Mouse (Mus musculus) liver, adult 2 months (tissue): ENCODE data around the gene Nemp1. TPM values are rescaled to one million over a fixed set of nuclear protein-coding genes. Genes with fewer than 3 reads are reported as not detected.

ENCODE experiments used
- DNase-seq: peaks from one replicate; pipeline ENCODE4 v3.0.0-alpha.2; 2011; ENCODE audit warnings: low read depth, low spot score; ENCODE audit errors: extremely low read depth
- H3K27ac ChIP-seq: fragments of 200-500 bp; replicated peaks from 2 replicates; pipeline ENCODE4 v1.5.1; 2012; ENCODE audit warnings: low read depth, mild to moderate bottlenecking, control low read depth, inconsistent platforms, low read length; ENCODE audit not compliant: insufficient read depth
- H3K27me3 ChIP-seq: fragments of 200-500 bp; 2 replicates; pipeline ENCODE4 v1.6.1; 2012; ENCODE audit warnings: mild to moderate bottlenecking, moderate library complexity, low read length, inconsistent platforms; ENCODE audit not compliant: control insufficient read depth, insufficient read depth
- H3K36me3 ChIP-seq: fragments of 200-500 bp; 2 replicates; pipeline ENCODE4 v1.6.1; 2012; ENCODE audit warnings: low read length, inconsistent platforms; ENCODE audit not compliant: control insufficient read depth, insufficient read depth
- H3K4me1 ChIP-seq: fragments of 200-500 bp; 2 replicates; pipeline ENCODE4 v1.6.1; 2011; ENCODE audit warnings: low read length; ENCODE audit not compliant: control insufficient read depth, insufficient read depth
- H3K4me3 ChIP-seq: fragments of 200-500 bp; 2 replicates; pipeline ENCODE4 v1.5.1; 2011; ENCODE audit warnings: low read depth, mild to moderate bottlenecking, control low read depth, low read length, moderate library complexity; ENCODE audit not compliant: insufficient read depth
- H3K79me2 ChIP-seq: fragments of 200-500 bp; 2 replicates; pipeline ENCODE4 v1.6.1; 2012; ENCODE audit warnings: inconsistent platforms, mild to moderate bottlenecking, low read length, moderate library complexity; ENCODE audit not compliant: control insufficient read depth, insufficient read depth
- H3K9ac ChIP-seq: fragments of 200-500 bp; 2 replicates; pipeline ENCODE4 v1.6.1; 2012; ENCODE audit warnings: low read depth, mild to moderate bottlenecking, control low read depth, inconsistent platforms, low read length
- CTCF ChIP-seq: fragments of 200-500 bp; IDR thresholded peaks from 2 replicates; pipeline ENCODE4 v1.5.1; 2011; ENCODE audit warnings: low read depth, low read length, control low read depth
- POLR2A ChIP-seq: fragments of 200-500 bp; IDR thresholded peaks from 2 replicates; pipeline ENCODE4 v1.6.1; 2011; ENCODE audit warnings: low read length, control low read depth; ENCODE audit not compliant: insufficient read depth; ENCODE audit errors: extremely low read depth
- WGBS: fragments of 180-500 bp; shearing (Covaris S2); methylation state at CpG from one replicate; pipeline ENCODE4 v1.1.7; 2018; 5-methylcytosine and 5-hydroxymethylcytosine counted together
- polyA plus RNA-seq: library from polyadenylated mRNA; depleted of rRNA; stranded (reverse); fragments of >200 nt; gene quantifications from 2 replicates; pipeline ENCODE4 v1.2.3, GENCODE M21; 2012
- total RNA-seq: library from RNA; depleted of rRNA; stranded (reverse); fragments of >200 nt; gene quantifications from 2 replicates; pipeline ENCODE4 v1.2.3, GENCODE M21; 2014

Nemp1 gene
- total and polyA plus RNA-seq, 2 experiments, result 2.0 to 5.5 TPM

GRCm38 (mm10) chr10:127710331-127710730 lies 43.6 kb downstream of the Nemp1 start:
- Histone ChIP-seq H3K27ac (no peak overlapping the region), H3K9ac (no peak overlapping the region), H3K4me1 (no peaks in the 10 kb centered on the region), H3K79me2 (no peaks in the 10 kb centered on the region), H3K4me3 (no peak overlapping the region), H3K27me3 (no peaks in the 10 kb centered on the region), H3K36me3 (no peaks in the 10 kb centered on the region)
- TF ChIP-seq CTCF (no peak), POLR2A (no peak)
- 85% methylated on average over 13 of the region's 13 CpGs for WGBS
- DNase-seq, result no peak

GRCm38 (mm10) chr10:127712736-127713135 lies 46.0 kb downstream of the Nemp1 start:
- 87% methylated on average over 6 of the region's 6 CpGs for WGBS
- H3K36me3 ChIP-seq, result no peaks in the 10 kb centered on the region
- no peaks in the 10 kb centered on the region for H3K79me2 ChIP-seq
- no peak for DNase-seq
- H3K4me3 ChIP-seq, result no peak overlapping the region
- TF ChIP-seq POLR2A (no peak), CTCF (no peak)
- no peak overlapping the region for H3K27ac ChIP-seq
- no peak overlapping the region for H3K9ac ChIP-seq
- no peaks in the 10 kb centered on the region for H3K4me1 ChIP-seq
- H3K27me3 ChIP-seq, result no peaks in the 10 kb centered on the region

- no peak for TF ChIP-seq CTCF
- TF ChIP-seq POLR2A, result no peak
- WGBS, result 62% methylated on average over 20 of the region's 20 CpGs
- Histone ChIP-seq H3K27me3 (0 out of 2 replicates have a peak, but pooled peaks cover 2% of the 10 kb centered on the region), H3K4me1 (no peaks in the 10 kb centered on the region), H3K4me3 (no peak overlapping the region), H3K79me2 (no peaks in the 10 kb centered on the region), H3K9ac (0 out of 2 replicates have a peak overlapping the region, but pooled peaks have one; percentile 9), H3K27ac (no peak overlapping the region), H3K36me3 (no peaks in the 10 kb centered on the region)
- DNase-seq, result no peak
These were observed 55.1 kb downstream of the Nemp1 start for GRCm38 (mm10) chr10:127721671-127722418.

- 88% methylated on average over 3 of the region's 3 CpGs for WGBS
- no peak within 1 kb of the TSS for H3K9ac ChIP-seq
These were observed 57.5 kb downstream of the Nemp1 start, which contains the start of gene Tac2 for GRCm38 (mm10) chr10:127724178-127724577. TSS of gene Tac2 (plus strand) at chr10:127724478.

GRCm38 (mm10) chr10:127725136-127725535 lies 58.4 kb downstream of the Nemp1 start:
- no peaks in the 10 kb centered on the region for H3K4me1 ChIP-seq
- no peak for DNase-seq
- H3K27me3 ChIP-seq, result 0 out of 2 replicates have a peak, but pooled peaks cover 2% of the 10 kb centered on the region
- no peaks in the 10 kb centered on the region for H3K79me2 ChIP-seq
- H3K4me3 ChIP-seq, result no peak overlapping the region
- H3K36me3 ChIP-seq, result no peaks in the 10 kb centered on the region
- H3K9ac ChIP-seq, result no peak overlapping the region
- 86% methylated on average over 4 of the region's 4 CpGs for WGBS
- no peak overlapping the region for H3K27ac ChIP-seq
- TF ChIP-seq CTCF (no peak), POLR2A (no peak)

More at GRCm38 (mm10) chr10:127724178-127724577, 57.5 kb downstream of the Nemp1 start, which contains the start of gene Tac2:
- Histone ChIP-seq H3K27ac (no peak within 1 kb of the TSS), H3K36me3 (no peaks in the 10 kb centered on the region), H3K4me3 (no peak within 1 kb of the TSS), H3K79me2 (no peaks in the 10 kb centered on the region), H3K4me1 (no peaks in the 10 kb centered on the region), H3K27me3 (0 out of 2 replicates have a peak, but pooled peaks cover 2% of the 10 kb centered on the region)
- DNase-seq, result no peak
- TF ChIP-seq POLR2A, result no peak
- TF ChIP-seq CTCF, result no peak

GRCm38 (mm10) chr10:127728437-127728836 lies 61.7 kb downstream of the Nemp1 start:
- TF ChIP-seq CTCF (no peak), POLR2A (no peak)
- H3K79me2 ChIP-seq, result no peaks in the 10 kb centered on the region
- H3K27me3 ChIP-seq, result 0 out of 2 replicates have a peak, but pooled peaks cover 2% of the 10 kb centered on the region
- H3K27ac ChIP-seq, result no peak overlapping the region
- no peaks in the 10 kb centered on the region for H3K36me3 ChIP-seq
- WGBS, result 79% methylated on average over 8 of the region's 8 CpGs
- H3K4me3 ChIP-seq, result no peak overlapping the region
- H3K4me1 ChIP-seq, result no peaks in the 10 kb centered on the region
- DNase-seq, result no peak
- no peak overlapping the region for H3K9ac ChIP-seq
